Mouse (Mus musculus): Measurements from ENCODE around the gene Trpt1. TPM values are rescaled to one million over a fixed set of nuclear protein-coding genes. Genes with fewer than 3 reads are reported as not detected.

Gene Trpt1
- polyA plus RNA-seq, 1 experiment, result 4.7 TPM

GRCm38 (mm10) chr19:6956461-6956860 lies 39.5 kb upstream of the Trpt1 start:
- Histone ChIP-seq H3K79me2 (ENCODE audit: control insufficient read depth, insufficient read depth) (no peaks in the 10 kb centered on the region), H3K4me3 (ENCODE audit: insufficient read depth, poor library complexity, severe bottlenecking) (no peak overlapping the region), H3K36me3 (ENCODE audit: control insufficient read depth, insufficient read depth) (peaks cover 69% of the 10 kb centered on the region), H3K79me3 (ENCODE audit: low read depth) (no peaks in the 10 kb centered on the region), H3ac (ENCODE audit: control insufficient read depth, insufficient read length, low read depth) (no peak overlapping the region), H3K27me3 (ENCODE audit: control insufficient read depth, insufficient read depth, insufficient read length) (no peaks in the 10 kb centered on the region)
- TF ChIP-seq CTCF (IDR thresholded peaks at IDR 0.05; ENCODE audit: control insufficient read depth, insufficient read depth, insufficient read length), result no peak
- TF ChIP-seq MYOD1 (IDR thresholded peaks at IDR 0.05; ENCODE audit: control insufficient read depth, insufficient read length, low read depth), result no peak
- TF ChIP-seq MAX (IDR thresholded peaks at IDR 0.05), result no peak
- no peak for TF ChIP-seq FOSL1 (IDR thresholded peaks at IDR 0.05; ENCODE audit: insufficient read depth, low read length, poor library complexity, severe bottlenecking)
- no peak for TF ChIP-seq CEBPB (IDR thresholded peaks at IDR 0.05; ENCODE audit: low read depth)
- TF ChIP-seq MYOG (IDR thresholded peaks at IDR 0.05; ENCODE audit: control insufficient read depth, extremely low read depth, insufficient read length), result no peak
- TF ChIP-seq USF1 (IDR thresholded peaks at IDR 0.05; ENCODE audit: low read depth), result no peak

- peaks cover 14% of the 10 kb centered on the region for H3K79me3 ChIP-seq (ENCODE audit: low read depth)
- peak overlapping the region; percentile 57 for H3K4me3 ChIP-seq (ENCODE audit: insufficient read depth, poor library complexity, severe bottlenecking)
- TF ChIP-seq MYOD1 (IDR thresholded peaks at IDR 0.05; ENCODE audit: control insufficient read depth, insufficient read length, low read depth) (no peak), FOSL1 (IDR thresholded peaks at IDR 0.05; ENCODE audit: insufficient read depth, low read length, poor library complexity, severe bottlenecking) (no peak), CEBPB (IDR thresholded peaks at IDR 0.05; ENCODE audit: low read depth) (no peak), USF1 (IDR thresholded peaks at IDR 0.05; ENCODE audit: low read depth) (no peak)
- no peaks in the 10 kb centered on the region for H3K27me3 ChIP-seq (ENCODE audit: control insufficient read depth, insufficient read depth, insufficient read length)
- peaks cover 21% of the 10 kb centered on the region for H3K36me3 ChIP-seq (ENCODE audit: control insufficient read depth, insufficient read depth)
- peak overlapping the region; percentile 72 for H3ac ChIP-seq (ENCODE audit: control insufficient read depth, insufficient read length, low read depth)
- H3K79me2 ChIP-seq (ENCODE audit: control insufficient read depth, insufficient read depth), result peaks cover 33% of the 10 kb centered on the region
These were observed 27.2 kb upstream of the Trpt1 start for GRCm38 (mm10) chr19:6968491-6969271.

- H3K79me2 ChIP-seq (ENCODE audit: control insufficient read depth, insufficient read depth), result peaks cover 33% of the 10 kb centered on the region
These were observed 26.7 kb upstream of the Trpt1 start for GRCm38 (mm10) chr19:6969291-6969664.

GRCm38 (mm10) chr19:6969665-6970381 lies 26.1 kb upstream of the Trpt1 start:
- H3K4me3 ChIP-seq (ENCODE audit: insufficient read depth, poor library complexity, severe bottlenecking), result peak overlapping the region; percentile 57
- peaks cover 14% of the 10 kb centered on the region for H3K79me3 ChIP-seq (ENCODE audit: low read depth)
- peak; percentile 83 for TF ChIP-seq CTCF (IDR thresholded peaks at IDR 0.05; ENCODE audit: control insufficient read depth, insufficient read depth, insufficient read length)
- no peak for TF ChIP-seq MAX (IDR thresholded peaks at IDR 0.05)
- no peak for TF ChIP-seq MYOD1 (IDR thresholded peaks at IDR 0.05; ENCODE audit: control insufficient read depth, insufficient read length, low read depth)
- TF ChIP-seq FOSL1 (IDR thresholded peaks at IDR 0.05; ENCODE audit: insufficient read depth, low read length, poor library complexity, severe bottlenecking), result no peak
- TF ChIP-seq USF1 (IDR thresholded peaks at IDR 0.05; ENCODE audit: low read depth), result no peak
- no peak for TF ChIP-seq CEBPB (IDR thresholded peaks at IDR 0.05; ENCODE audit: low read depth)
- no peak for TF ChIP-seq MYOG (IDR thresholded peaks at IDR 0.05; ENCODE audit: control insufficient read depth, extremely low read depth, insufficient read length)
- peaks cover 13% of the 10 kb centered on the region for H3K36me3 ChIP-seq (ENCODE audit: control insufficient read depth, insufficient read depth)
- peaks cover 33% of the 10 kb centered on the region for H3K79me2 ChIP-seq (ENCODE audit: control insufficient read depth, insufficient read depth)
- H3ac ChIP-seq (ENCODE audit: control insufficient read depth, insufficient read length, low read depth), result peak overlapping the region; percentile 72
- no peaks in the 10 kb centered on the region for H3K27me3 ChIP-seq (ENCODE audit: control insufficient read depth, insufficient read depth, insufficient read length)

More at GRCm38 (mm10) chr19:6969291-6969664, 26.7 kb upstream of the Trpt1 start:
- Histone ChIP-seq H3K79me3 (ENCODE audit: low read depth) (peaks cover 14% of the 10 kb centered on the region), H3K27me3 (ENCODE audit: control insufficient read depth, insufficient read depth, insufficient read length) (no peaks in the 10 kb centered on the region), H3K4me3 (ENCODE audit: insufficient read depth, poor library complexity, severe bottlenecking) (peak overlapping the region; percentile 57), H3ac (ENCODE audit: control insufficient read depth, insufficient read length, low read depth) (peak overlapping the region; percentile 72), H3K36me3 (ENCODE audit: control insufficient read depth, insufficient read depth) (peaks cover 16% of the 10 kb centered on the region)
- TF ChIP-seq MYOG (IDR thresholded peaks at IDR 0.05; ENCODE audit: control insufficient read depth, extremely low read depth, insufficient read length) (no peak), MAX (IDR thresholded peaks at IDR 0.05) (peak; percentile 31), MYOD1 (IDR thresholded peaks at IDR 0.05; ENCODE audit: control insufficient read depth, insufficient read length, low read depth) (no peak)

GRCm38 (mm10) chr19:6970460-6971085 lies 25.4 kb upstream of the Trpt1 start:
- no peaks in the 10 kb centered on the region for H3K27me3 ChIP-seq (ENCODE audit: control insufficient read depth, insufficient read depth, insufficient read length)
- no peak overlapping the region for H3K4me3 ChIP-seq (ENCODE audit: insufficient read depth, poor library complexity, severe bottlenecking)
- H3K36me3 ChIP-seq (ENCODE audit: control insufficient read depth, insufficient read depth), result peaks cover 11% of the 10 kb centered on the region
- H3ac ChIP-seq (ENCODE audit: control insufficient read depth, insufficient read length, low read depth), result no peak overlapping the region
- H3K79me3 ChIP-seq (ENCODE audit: low read depth), result peaks cover 17% of the 10 kb centered on the region
- H3K79me2 ChIP-seq (ENCODE audit: control insufficient read depth, insufficient read depth), result peaks cover 40% of the 10 kb centered on the region
- TF ChIP-seq MAX (IDR thresholded peaks at IDR 0.05) (no peak), CTCF (IDR thresholded peaks at IDR 0.05; ENCODE audit: control insufficient read depth, insufficient read depth, insufficient read length) (no peak), USF1 (IDR thresholded peaks at IDR 0.05; ENCODE audit: low read depth) (no peak), MYOG (IDR thresholded peaks at IDR 0.05; ENCODE audit: control insufficient read depth, extremely low read depth, insufficient read length) (no peak), MYOD1 (IDR thresholded peaks at IDR 0.05; ENCODE audit: control insufficient read depth, insufficient read length, low read depth) (no peak), FOSL1 (IDR thresholded peaks at IDR 0.05; ENCODE audit: insufficient read depth, low read length, poor library complexity, severe bottlenecking) (no peak), CEBPB (IDR thresholded peaks at IDR 0.05; ENCODE audit: low read depth) (no peak)
